Mouse (Mus musculus) small intestine, adult 2 months (tissue): ENCODE results near the gene Dnm2. TPM values are rescaled to one million over a fixed set of nuclear protein-coding genes. Genes with fewer than 3 reads are reported as not detected.
"Not testable (repeated sequence)": the region's sequence is repeated elsewhere in the genome, so short reads cannot be mapped to it uniquely, and the experiment has no call there.

Source experiments
- H3K27ac ChIP-seq: fragments of 200-500 bp; 2 replicates; pipeline ENCODE4 v1.5.1; 2012; ENCODE audit warnings: low read depth, low read length, control low read depth, inconsistent platforms; ENCODE audit not compliant: insufficient read depth
- H3K27me3 ChIP-seq: fragments of 200-500 bp; 2 replicates; pipeline ENCODE4 v1.6.1; 2012; ENCODE audit warnings: mild to moderate bottlenecking, moderate library complexity, low read length, inconsistent platforms; ENCODE audit not compliant: control insufficient read depth, insufficient read depth
- H3K36me3 ChIP-seq: fragments of 200-500 bp; 2 replicates; pipeline ENCODE4 v1.6.1; 2012; ENCODE audit warnings: mild to moderate bottlenecking, low read length, control low read depth, inconsistent platforms; ENCODE audit not compliant: control insufficient read depth, insufficient read depth
- H3K4me1 ChIP-seq: fragments of 200-500 bp; 2 replicates; pipeline ENCODE4 v1.6.1; 2012; ENCODE audit warnings: low read length, inconsistent platforms, mixed read lengths; ENCODE audit not compliant: control insufficient read depth, insufficient read depth, insufficient read length
- H3K4me3 ChIP-seq: fragments of 200-500 bp; 2 replicates; pipeline ENCODE4 v1.5.1; 2012; ENCODE audit warnings: low read depth, mild to moderate bottlenecking, control low read depth, inconsistent platforms, low read length, moderate library complexity
- CTCF ChIP-seq: fragments of 200-500 bp; IDR thresholded peaks from 2 replicates; pipeline ENCODE4 v1.5.1; 2012; ENCODE audit warnings: low read depth, mild to moderate bottlenecking, control low read depth, inconsistent platforms, low read length, moderate library complexity, mixed read lengths; ENCODE audit not compliant: insufficient replicate concordance, insufficient read length; ENCODE audit errors: extremely low read depth
- POLR2A ChIP-seq: fragments of 200-500 bp; IDR thresholded peaks from 2 replicates; pipeline ENCODE4 v1.6.1; 2012; ENCODE audit warnings: low read depth, mild to moderate bottlenecking, control low read depth, inconsistent platforms, low read length, moderate library complexity
- WGBS: fragments of 180-500 bp; shearing (Covaris S2); methylation state at CpG from one replicate; pipeline ENCODE4 v1.1.7; 2018; 5-methylcytosine and 5-hydroxymethylcytosine counted together
- polyA plus RNA-seq: library from polyadenylated mRNA; depleted of rRNA; stranded (reverse); fragments of >200 nt; gene quantifications from 2 replicates; pipeline ENCODE4 v1.2.3, GENCODE M21; 2012

The Dnm2 gene
- polyA plus RNA-seq, 1 experiment = 517 TPM

GRCm38 (mm10) chr9:21527917-21528324 lies 103.2 kb downstream of the Dnm2 start:
- TF ChIP-seq POLR2A (no peak), CTCF (no peak)

GRCm38 (mm10) chr9:21536501-21536900 lies 111.8 kb downstream of the Dnm2 start:
- peaks cover 9% of the 10 kb centered on the region; the same call in 1 of the 2 replicates for H3K4me1 ChIP-seq
- H3K36me3 ChIP-seq = no peaks in the 10 kb centered on the region
- TF ChIP-seq CTCF (no peak), POLR2A (no peak)
- H3K4me3 ChIP-seq = no peak overlapping the region
- no peaks in the 10 kb centered on the region for H3K27me3 ChIP-seq
- H3K27ac ChIP-seq = no peak overlapping the region
- WGBS = 91% methylated on average over 14 of the region's 14 CpGs

More at GRCm38 (mm10) chr9:21527917-21528324, 103.2 kb downstream of the Dnm2 start:
- Histone ChIP-seq H3K27ac (no peak overlapping the region), H3K27me3 (no peaks in the 10 kb centered on the region), H3K4me1 (no peaks in the 10 kb centered on the region), H3K4me3 (no peak overlapping the region), H3K36me3 (no peaks in the 10 kb centered on the region)
- WGBS = 74% methylated on average over 1 of the region's 1 CpGs

- TF ChIP-seq CTCF (no peak), POLR2A (no peak)
- no peaks in the 10 kb centered on the region for H3K36me3 ChIP-seq
- no peaks in the 10 kb centered on the region for H3K27me3 ChIP-seq
- H3K4me1 ChIP-seq = peaks cover 9% of the 10 kb centered on the region; the same call in 1 of the 2 replicates
- no peak overlapping the region for H3K4me3 ChIP-seq
- no peak overlapping the region for H3K27ac ChIP-seq
- WGBS = 66% methylated on average over 4 of the region's 4 CpGs
Observed at GRCm38 (mm10) chr9:21537009-21537408, 112.3 kb downstream of the Dnm2 start.

GRCm38 (mm10) chr9:21539981-21540753 lies 115.5 kb downstream of the Dnm2 start:
- Histone ChIP-seq H3K27me3 (no peaks in the 10 kb centered on the region), H3K36me3 (no peaks in the 10 kb centered on the region), H3K27ac (peak overlapping the region; percentile 49; the same call in 1 of the 2 replicates), H3K4me1 (peaks cover 9% of the 10 kb centered on the region; the same call in 1 of the 2 replicates), H3K4me3 (no peak overlapping the region)
- 21% methylated on average over 7 of the region's 7 CpGs for WGBS
- TF ChIP-seq POLR2A (no peak), CTCF (no peak)

- 93% methylated on average over 2 of the region's 2 CpGs for WGBS
- not testable (repeated sequence) for H3K36me3 ChIP-seq, H3K27ac ChIP-seq, H3K4me3 ChIP-seq, H3K27me3 ChIP-seq, H3K4me1 ChIP-seq
Observed at GRCm38 (mm10) chr9:21542001-21542400, 117.3 kb downstream of the Dnm2 start.

- no peak overlapping the region; the same call in 1 of the 2 replicates for H3K27ac ChIP-seq
- H3K36me3 ChIP-seq = no peaks in the 10 kb centered on the region
- peak overlapping the region; percentile 72 for H3K4me3 ChIP-seq
- H3K4me1 ChIP-seq = peaks cover 8% of the 10 kb centered on the region; the same call in 1 of the 2 replicates
- TF ChIP-seq CTCF = no peak
- 14% methylated on average over 9 of the region's 9 CpGs for WGBS
- no peaks in the 10 kb centered on the region for H3K27me3 ChIP-seq
Observed at GRCm38 (mm10) chr9:21545351-21545915, 120.7 kb downstream of the Dnm2 start.

GRCm38 (mm10) chr9:21545916-21546788 lies 121.4 kb downstream of the Dnm2 start:
- Histone ChIP-seq H3K4me3 (peak overlapping the region; percentile 72), H3K27me3 (no peaks in the 10 kb centered on the region), H3K27ac (peak overlapping the region; percentile 87), H3K36me3 (no peaks in the 10 kb centered on the region), H3K4me1 (peaks cover 6% of the 10 kb centered on the region; the same call in 1 of the 2 replicates)
- TF ChIP-seq POLR2A (peak; percentile 41; the same call in 1 of the 2 replicates), CTCF (peak; percentile 13)
- under 1% methylated on average over 67 of the region's 67 CpGs for whole genome bisulfite sequencing
